ENCODE assay signal across 25 mouse cellular contexts in genomic region chr10:86444665-86445064, GRCm38 (mm10).
"Had no signal": no experiment of that assay in that cellular context is flagged by ENCODE, and none has a peak within 500 bp of the region (broad histone marks: within the 10 kb centered on the region; RNA-seq: fewer than 3 reads in every experiment).

No protein-coding gene starts in this region.

- H3K4me2 ChIP-seq: heart, embryonic 12.5 days; hindbrain, embryonic 13.5 days; hindbrain, embryonic 15.5 days; intestine, embryonic 15.5 days; limb, embryonic 13.5 days; limb, embryonic 15.5 days; liver, embryonic 12.5 days had no signal

- H3K4me1 ChIP-seq: heart, embryonic 10.5 days; heart, embryonic 12.5 days; hindbrain, embryonic 13.5 days; hindbrain, embryonic 15.5 days; intestine, embryonic 15.5 days; limb, embryonic 13.5 days; limb, embryonic 15.5 days; liver, embryonic 12.5 days had no signal

- ATAC-seq: hindbrain, postnatal 0 days; intestine, embryonic 15.5 days; intestine, postnatal 0 days; liver, embryonic 12.5 days had no signal

- H3K27me3 ChIP-seq: hindbrain, embryonic 13.5 days; hindbrain, embryonic 15.5 days; intestine, embryonic 15.5 days; limb, embryonic 13.5 days; limb, embryonic 15.5 days; liver, embryonic 12.5 days had no signal

- H3K9ac ChIP-seq: heart, embryonic 12.5 days; hindbrain, embryonic 13.5 days; hindbrain, embryonic 15.5 days; intestine, embryonic 15.5 days; limb, embryonic 13.5 days; limb, embryonic 15.5 days; liver, embryonic 12.5 days; liver, embryonic 14.5 days had no signal

- H3K4me3 ChIP-seq: heart, embryonic 10.5 days; heart, embryonic 12.5 days; hindbrain, embryonic 10.5 days; hindbrain, embryonic 13.5 days; hindbrain, embryonic 15.5 days; intestine, embryonic 15.5 days; layer of hippocampus, adult 2 months; left cerebral cortex, adult 2 months; limb, embryonic 13.5 days; limb, embryonic 15.5 days; liver, embryonic 12.5 days had no signal

- H3K27ac ChIP-seq: heart, embryonic 10.5 days; hindbrain, embryonic 10.5 days; hindbrain, embryonic 13.5 days; hindbrain, embryonic 15.5 days; hindbrain, postnatal 0 days; intestine, embryonic 15.5 days; layer of hippocampus, adult 2 months; left cerebral cortex, adult 2 months; limb, embryonic 13.5 days; limb, embryonic 15.5 days; liver, embryonic 12.5 days; liver, embryonic 14.5 days had no signal

- DNase-seq: gastrocnemius, postnatal 14 days; gastrocnemius, postnatal 36 days; heart, adult 18-20 months; heart, postnatal 10 days; heart, postnatal 4 days; kidney, adult 18-20 months; kidney, adult 8-10 months; kidney, postnatal 10 days; kidney, postnatal 25 days; kidney, postnatal 4 days; lung, adult 18-20 months had no signal

- H3K9me3 ChIP-seq: heart, embryonic 10.5 days; heart, embryonic 12.5 days; hindbrain, embryonic 10.5 days; hindbrain, embryonic 13.5 days; hindbrain, embryonic 15.5 days; intestine, embryonic 15.5 days; limb, embryonic 13.5 days; limb, embryonic 15.5 days; liver, embryonic 12.5 days had no signal

- H3K36me3 ChIP-seq: heart, embryonic 10.5 days; heart, embryonic 12.5 days; hindbrain, embryonic 10.5 days; hindbrain, embryonic 13.5 days; intestine, embryonic 15.5 days; limb, embryonic 13.5 days; limb, embryonic 15.5 days; liver, embryonic 12.5 days had no signal
